Mouse (Mus musculus): Measurements from ENCODE around the gene Btd. TPM values are rescaled to one million over a fixed set of nuclear protein-coding genes. Genes with fewer than 3 reads are reported as not detected.
A peak's percentile ranks its signal among the peaks of the same experiment; 100 is the strongest.

Btd gene
- polyA plus RNA-seq, 1 experiment from 2014 or later: 11.9 TPM

DNA sequence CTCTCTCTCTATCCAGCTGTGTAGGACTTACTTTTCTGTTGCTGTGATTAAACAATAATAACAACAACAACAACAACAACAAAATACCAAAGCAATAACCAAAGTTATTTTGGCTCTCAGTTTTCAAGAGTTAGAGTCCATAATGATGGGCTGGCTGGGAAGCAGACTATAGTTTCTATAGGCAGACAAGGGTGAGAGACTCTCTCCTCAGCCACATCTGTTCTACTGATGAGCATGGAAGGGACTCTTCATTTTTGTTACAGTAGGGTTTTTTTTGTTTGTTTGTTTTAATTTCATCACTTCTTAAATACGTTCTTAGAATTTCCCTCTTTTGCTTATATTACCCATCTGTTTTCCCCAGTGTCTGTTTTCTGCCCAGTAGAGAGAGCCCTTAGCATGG lies 11.8 kb downstream of the Btd start:
- no peak overlapping the region for H3K4me3 ChIP-seq (replicated peaks; ENCODE audit: low read depth, low read length)
- H3K9me3 ChIP-seq (ENCODE audit: control insufficient read depth, low read length): no peaks in the 10 kb centered on the region
- DNase-seq (no peak), ATAC-seq (ENCODE audit: low FRiP score, low TSS enrichment) (no peak)
- H3K4me2 ChIP-seq (ENCODE audit: low read length): no peak overlapping the region
- WGBS: 88% methylated on average over 1 of the region's 1 CpGs
- no peak overlapping the region for H3K9ac ChIP-seq (replicated peaks; ENCODE audit: low read length)
- H3K36me3 ChIP-seq (ENCODE audit: control insufficient read depth, insufficient read depth, low read length): no peaks in the 10 kb centered on the region
- no peaks in the 10 kb centered on the region for H3K4me1 ChIP-seq (ENCODE audit: control insufficient read depth, insufficient read depth, low read length)
- H3K27ac ChIP-seq (replicated peaks; ENCODE audit: low read depth, low read length): no peak overlapping the region
- no peaks in the 10 kb centered on the region for H3K27me3 ChIP-seq (ENCODE audit: control insufficient read depth, insufficient read depth, low read length)

DNA sequence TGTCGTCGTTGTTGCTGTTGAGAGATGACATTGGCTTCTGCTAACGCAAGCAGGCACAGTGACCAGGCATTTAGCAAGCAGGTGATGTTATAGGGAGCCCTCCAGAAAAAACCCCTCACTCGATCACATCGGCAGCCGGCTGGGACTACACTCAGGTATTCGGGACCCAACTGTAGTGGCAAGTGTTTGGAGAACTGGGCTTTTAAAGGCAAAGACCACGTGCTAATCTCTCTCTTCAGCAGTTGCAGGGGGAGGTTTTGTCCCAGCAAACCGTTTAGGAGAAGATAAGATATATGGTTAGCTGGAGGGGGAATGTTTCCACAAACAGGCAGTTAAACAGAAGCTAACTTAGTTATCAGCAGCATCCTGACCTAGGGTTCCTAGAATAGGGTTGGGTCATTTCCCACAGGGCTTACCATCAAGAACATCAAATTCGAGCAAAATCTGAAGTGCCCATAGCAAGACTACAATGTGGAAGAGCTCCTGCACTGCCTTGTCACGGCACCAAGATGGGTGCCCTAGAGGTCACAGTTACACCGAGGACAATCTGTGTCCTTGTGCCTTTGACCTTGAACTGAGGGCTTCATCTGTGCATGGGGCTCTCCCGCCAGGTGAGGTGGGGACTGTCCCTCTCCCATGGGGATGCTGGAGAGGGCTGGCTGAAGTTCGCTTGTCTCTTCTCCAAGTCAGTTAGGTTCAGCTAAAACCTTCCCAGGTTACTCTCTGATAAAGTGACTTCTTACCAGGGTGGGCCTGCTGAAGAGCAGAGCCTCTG lies 12.5 kb downstream of the Btd start:
- Histone ChIP-seq H3K9me3 (ENCODE audit: control insufficient read depth, low read length) (no peaks in the 10 kb centered on the region), H3K27me3 (ENCODE audit: control insufficient read depth, insufficient read depth, low read length) (no peaks in the 10 kb centered on the region), H3K4me1 (ENCODE audit: control insufficient read depth, insufficient read depth, low read length) (no peaks in the 10 kb centered on the region), H3K9ac (replicated peaks; ENCODE audit: low read length) (no peak overlapping the region), H3K27ac (replicated peaks; ENCODE audit: low read depth, low read length) (no peak overlapping the region), H3K4me2 (ENCODE audit: low read length) (no peak overlapping the region), H3K4me3 (replicated peaks; ENCODE audit: low read depth, low read length) (no peak overlapping the region), H3K36me3 (ENCODE audit: control insufficient read depth, insufficient read depth, low read length) (no peaks in the 10 kb centered on the region)
- DNase-seq (no peak), ATAC-seq (ENCODE audit: low FRiP score, low TSS enrichment) (no peak)
- WGBS: 86% methylated on average over 14 of the region's 14 CpGs

DNA sequence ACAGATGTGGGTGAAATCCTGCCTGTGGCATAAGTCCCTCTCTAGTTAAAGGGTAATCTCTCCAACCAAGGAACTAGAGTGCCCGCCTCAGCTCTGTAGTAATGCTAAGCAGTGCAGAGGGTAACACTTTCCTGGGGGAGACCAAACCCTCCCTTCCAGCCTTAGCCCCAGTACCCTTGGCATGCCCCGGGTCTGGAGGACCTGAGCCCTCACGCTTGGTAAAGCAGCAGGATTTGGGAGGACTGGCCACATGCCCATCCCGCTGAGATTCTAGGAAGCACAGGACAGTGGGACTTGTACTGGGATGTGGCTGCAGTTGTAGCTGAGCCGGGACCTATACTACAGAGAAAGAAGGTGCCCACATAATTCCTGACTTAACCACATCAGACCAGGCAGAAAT lies 14.0 kb downstream of the Btd start:
- H3K4me2 ChIP-seq (ENCODE audit: low read length): no peak overlapping the region
- DNase-seq: no peak
- no peak overlapping the region for H3K27ac ChIP-seq (replicated peaks; ENCODE audit: low read depth, low read length)
- 89% methylated on average over 5 of the region's 5 CpGs for WGBS
- no peaks in the 10 kb centered on the region for H3K36me3 ChIP-seq (ENCODE audit: control insufficient read depth, insufficient read depth, low read length)
- ATAC-seq (ENCODE audit: low FRiP score, low TSS enrichment): no peak
- H3K9me3 ChIP-seq (ENCODE audit: control insufficient read depth, low read length): no peaks in the 10 kb centered on the region
- H3K4me1 ChIP-seq (ENCODE audit: control insufficient read depth, insufficient read depth, low read length): no peaks in the 10 kb centered on the region
- H3K9ac ChIP-seq (replicated peaks; ENCODE audit: low read length): no peak overlapping the region
- H3K27me3 ChIP-seq (ENCODE audit: control insufficient read depth, insufficient read depth, low read length): no peaks in the 10 kb centered on the region
- H3K4me3 ChIP-seq (replicated peaks; ENCODE audit: low read depth, low read length): no peak overlapping the region

DNA sequence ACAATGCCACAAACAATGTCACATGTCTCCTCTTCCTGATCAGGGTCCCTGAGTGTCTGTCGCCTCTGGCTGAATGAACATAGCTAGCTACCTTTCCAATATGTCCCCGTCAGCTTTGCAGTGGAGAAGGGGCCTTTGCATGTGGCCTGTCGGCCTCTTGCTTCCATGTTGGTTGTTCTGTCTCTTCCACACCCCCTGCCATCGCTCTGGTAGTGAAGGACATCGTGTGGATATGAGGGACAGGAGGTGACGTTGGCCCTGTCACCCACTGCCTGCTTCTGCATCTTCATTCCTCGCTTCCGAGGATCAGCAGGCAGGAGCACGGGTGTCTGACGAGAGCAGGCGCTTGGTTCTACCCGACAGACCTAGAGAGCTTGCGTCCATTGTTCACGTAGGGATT lies 14.6 kb downstream of the Btd start:
- ATAC-seq (ENCODE audit: low FRiP score, low TSS enrichment): no peak
- no peak overlapping the region for H3K4me3 ChIP-seq (replicated peaks; ENCODE audit: low read depth, low read length)
- no peak overlapping the region for H3K4me2 ChIP-seq (ENCODE audit: low read length)
- no peaks in the 10 kb centered on the region for H3K36me3 ChIP-seq (ENCODE audit: control insufficient read depth, insufficient read depth, low read length)
- WGBS: 70% methylated on average over 14 of the region's 14 CpGs
- no peaks in the 10 kb centered on the region for H3K27me3 ChIP-seq (ENCODE audit: control insufficient read depth, insufficient read depth, low read length)
- no peak for DNase-seq
- H3K27ac ChIP-seq (replicated peaks; ENCODE audit: low read depth, low read length): no peak overlapping the region
- H3K9ac ChIP-seq (replicated peaks; ENCODE audit: low read length): no peak overlapping the region; the same call in 1 of the 2 replicates
- no peaks in the 10 kb centered on the region for H3K9me3 ChIP-seq (ENCODE audit: control insufficient read depth, low read length)
- H3K4me1 ChIP-seq (ENCODE audit: control insufficient read depth, insufficient read depth, low read length): no peaks in the 10 kb centered on the region

DNA sequence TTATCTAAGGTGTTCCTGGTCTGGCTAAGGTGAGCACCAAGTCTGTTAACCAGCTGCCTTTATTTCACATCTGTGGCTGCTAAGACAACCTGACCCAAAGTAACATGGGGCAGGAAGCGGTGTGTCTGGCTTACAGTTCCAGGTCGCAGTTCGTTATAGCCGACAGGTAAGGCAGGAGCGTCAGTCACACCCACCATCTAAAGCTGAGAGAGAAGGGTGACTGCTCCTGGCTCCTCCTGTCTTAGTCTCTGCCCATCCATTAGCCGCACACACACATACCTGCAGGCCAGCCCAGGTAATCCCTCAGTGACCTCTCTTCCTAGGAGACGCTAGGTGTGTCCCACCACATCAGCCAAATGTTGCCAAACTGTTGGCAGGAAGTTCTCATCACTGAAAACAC lies 15.6 kb downstream of the Btd start:
- H3K27me3 ChIP-seq (ENCODE audit: control insufficient read depth, insufficient read depth, low read length): no peaks in the 10 kb centered on the region
- no peaks in the 10 kb centered on the region for H3K9me3 ChIP-seq (ENCODE audit: control insufficient read depth, low read length)
- H3K4me3 ChIP-seq (replicated peaks; ENCODE audit: low read depth, low read length): no peak overlapping the region
- 77% methylated on average over 7 of the region's 7 CpGs for WGBS
- H3K4me1 ChIP-seq (ENCODE audit: control insufficient read depth, insufficient read depth, low read length): no peaks in the 10 kb centered on the region
- no peak overlapping the region for H3K27ac ChIP-seq (replicated peaks; ENCODE audit: low read depth, low read length)
- no peak overlapping the region for H3K4me2 ChIP-seq (ENCODE audit: low read length)
- no peaks in the 10 kb centered on the region for H3K36me3 ChIP-seq (ENCODE audit: control insufficient read depth, insufficient read depth, low read length)
- H3K9ac ChIP-seq (replicated peaks; ENCODE audit: low read length): no peak overlapping the region
- DNase-seq: no peak
- ATAC-seq (ENCODE audit: low FRiP score, low TSS enrichment): no peak

DNA sequence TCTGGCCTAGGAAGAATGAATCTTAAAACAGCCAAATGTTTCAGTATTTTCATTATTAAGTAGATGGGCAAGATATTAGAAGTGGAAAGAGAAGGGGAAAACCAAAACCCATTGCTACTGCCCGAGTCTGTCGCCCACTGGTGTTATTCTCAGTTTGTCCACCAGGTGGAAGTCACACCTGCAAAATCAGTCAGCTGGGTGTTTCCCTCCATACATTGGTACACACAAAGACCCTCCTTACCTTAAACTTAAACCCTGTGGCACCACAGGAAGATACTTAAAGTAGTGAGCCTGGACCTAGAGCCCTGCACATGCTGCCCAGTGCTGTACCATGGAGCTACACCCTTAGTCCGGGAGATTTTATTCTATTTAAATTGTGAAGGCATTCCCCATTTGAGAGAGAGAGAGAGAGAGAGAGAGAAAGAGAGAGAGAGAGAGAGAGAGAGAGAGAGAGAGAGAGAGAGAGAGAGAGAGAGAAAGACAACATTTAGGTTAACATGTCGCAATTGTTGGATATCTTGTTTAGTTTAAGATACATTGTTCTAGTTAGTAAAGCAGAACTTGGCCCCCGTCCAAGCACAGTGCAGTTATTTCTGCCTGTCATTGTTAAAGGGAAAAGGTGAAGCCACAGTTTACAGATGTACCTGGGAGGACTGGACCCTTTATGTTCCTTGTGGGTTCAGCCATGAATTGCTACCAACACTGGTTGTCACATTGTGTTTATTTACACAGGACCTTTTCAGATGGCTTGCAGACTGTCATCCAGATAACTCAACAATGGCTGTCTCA lies 16.2 kb downstream of the Btd start:
- peak; percentile 66; the same call in 1 of the 2 replicates for ATAC-seq (ENCODE audit: low FRiP score, low TSS enrichment)
- 46% methylated on average over 5 of the region's 5 CpGs for WGBS
- Histone ChIP-seq H3K4me3 (replicated peaks; ENCODE audit: low read depth, low read length) (no peak overlapping the region), H3K27me3 (ENCODE audit: control insufficient read depth, insufficient read depth, low read length) (no peaks in the 10 kb centered on the region), H3K4me2 (ENCODE audit: low read length) (no peak overlapping the region), H3K9ac (replicated peaks; ENCODE audit: low read length) (no peak overlapping the region), H3K9me3 (ENCODE audit: control insufficient read depth, low read length) (no peaks in the 10 kb centered on the region), H3K4me1 (ENCODE audit: control insufficient read depth, insufficient read depth, low read length) (peaks cover under 1% of the 10 kb centered on the region; the same call in 1 of the 2 replicates), H3K27ac (replicated peaks; ENCODE audit: low read depth, low read length) (no peak overlapping the region), H3K36me3 (ENCODE audit: control insufficient read depth, insufficient read depth, low read length) (no peaks in the 10 kb centered on the region)
- DNase-seq: peak; percentile 88

DNA sequence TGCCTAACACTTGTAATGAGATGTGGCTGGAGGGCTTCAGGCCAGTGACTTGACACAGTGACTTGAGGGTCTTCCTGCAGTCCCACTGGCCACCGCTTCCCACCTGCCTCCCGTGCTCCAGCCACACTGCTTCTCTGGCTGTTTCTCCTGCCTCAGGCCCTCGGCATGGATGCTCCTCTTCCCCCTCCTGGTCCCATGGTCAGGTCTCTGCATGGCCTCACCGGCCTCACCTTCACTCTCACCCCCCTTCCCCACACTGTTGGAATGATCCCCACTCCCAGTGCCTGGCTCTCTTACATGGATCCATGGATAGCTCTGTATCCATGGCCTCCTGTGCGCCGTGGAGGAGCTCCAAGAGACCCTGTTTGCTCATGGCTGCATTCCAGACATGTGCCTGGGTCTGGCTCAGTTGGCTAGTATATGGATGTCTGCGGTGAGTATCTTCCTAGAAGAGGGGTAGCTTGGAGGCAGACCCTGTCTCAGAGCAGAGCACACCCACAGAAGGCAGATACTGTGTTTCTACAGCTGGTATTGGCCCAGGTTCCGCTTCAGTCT lies 17.4 kb downstream of the Btd start:
- H3K4me1 ChIP-seq (ENCODE audit: control insufficient read depth, insufficient read depth, low read length): peaks cover 12% of the 10 kb centered on the region
- ATAC-seq (ENCODE audit: low FRiP score, low TSS enrichment) (no peak), DNase-seq (no peak)
- no peaks in the 10 kb centered on the region for H3K36me3 ChIP-seq (ENCODE audit: control insufficient read depth, insufficient read depth, low read length)
- no peaks in the 10 kb centered on the region for H3K27me3 ChIP-seq (ENCODE audit: control insufficient read depth, insufficient read depth, low read length)
- H3K4me3 ChIP-seq (replicated peaks; ENCODE audit: low read depth, low read length): no peak overlapping the region
- H3K9ac ChIP-seq (replicated peaks; ENCODE audit: low read length): no peak overlapping the region
- WGBS: 91% methylated on average over 8 of the region's 8 CpGs
- no peaks in the 10 kb centered on the region for H3K9me3 ChIP-seq (ENCODE audit: control insufficient read depth, low read length)
- no peak overlapping the region for H3K4me2 ChIP-seq (ENCODE audit: low read length)
- H3K27ac ChIP-seq (replicated peaks; ENCODE audit: low read depth, low read length): no peak overlapping the region

DNA sequence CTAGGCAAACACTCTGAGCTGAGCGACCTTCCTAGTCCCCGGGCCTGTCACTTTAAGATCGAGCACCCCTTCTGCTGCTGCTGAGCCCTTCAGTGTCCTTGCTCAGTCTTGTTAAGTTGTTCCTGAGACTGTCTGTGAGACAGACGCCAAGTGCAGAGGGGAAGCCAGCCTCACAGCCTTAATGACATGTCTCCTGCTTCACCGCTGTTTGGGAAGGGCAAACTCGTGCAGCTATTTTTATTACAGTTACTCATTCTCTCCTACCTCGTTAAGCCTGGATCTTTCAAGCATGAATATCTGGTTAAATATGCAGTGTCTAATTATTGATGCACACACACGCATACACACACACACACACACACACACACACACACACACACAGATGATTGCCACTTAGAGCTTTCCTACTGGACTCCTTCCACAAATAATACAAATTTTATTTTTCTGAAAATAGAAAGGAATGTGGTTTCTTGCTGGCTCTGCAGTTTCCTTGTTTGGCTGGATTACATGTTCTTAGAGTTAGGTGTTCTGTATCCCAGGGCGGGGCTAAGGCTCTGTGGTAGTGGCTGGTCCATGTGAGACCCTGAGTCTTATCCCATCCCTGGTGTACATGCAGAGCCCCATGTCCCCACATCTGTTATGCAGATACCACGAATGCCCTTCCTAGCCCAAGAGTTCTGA lies 18.8 kb downstream of the Btd start:
- 76% methylated on average over 10 of the region's 10 CpGs for WGBS
- DNase-seq (no peak), ATAC-seq (ENCODE audit: low FRiP score, low TSS enrichment) (no peak)
- Histone ChIP-seq H3K4me3 (replicated peaks; ENCODE audit: low read depth, low read length) (no peak overlapping the region), H3K27ac (replicated peaks; ENCODE audit: low read depth, low read length) (no peak overlapping the region), H3K9ac (replicated peaks; ENCODE audit: low read length) (no peak overlapping the region), H3K4me2 (ENCODE audit: low read length) (no peak overlapping the region), H3K4me1 (ENCODE audit: control insufficient read depth, insufficient read depth, low read length) (peaks cover 17% of the 10 kb centered on the region), H3K36me3 (ENCODE audit: control insufficient read depth, insufficient read depth, low read length) (no peaks in the 10 kb centered on the region), H3K27me3 (ENCODE audit: control insufficient read depth, insufficient read depth, low read length) (no peaks in the 10 kb centered on the region), H3K9me3 (ENCODE audit: control insufficient read depth, low read length) (no peaks in the 10 kb centered on the region)
